Mouse (Mus musculus): ENCODE data around the gene Zglp1. TPM values are rescaled to one million over a fixed set of nuclear protein-coding genes. Genes with fewer than 3 reads are reported as not detected.

Zglp1 gene
- polyA plus RNA-seq (2012; rRNA removed) (0.21 and 0.49 TPM in 2 replicates), polyA plus RNA-seq (2014; fragmentation: Nextera tagmentation; extraction: Ambion mirVana) (0.57 TPM in 1 of 2 replicates, not detected in the other)

GRCm38 (mm10) chr9:21067006-21067684 lies at the start of gene Zglp1:
Gene Zglp1, minus strand, starts transcription at chr9:21067093.
- WGBS (ENCODE audit: insufficient replicate concordance): 78% methylated on average over 27 of the region's 27 CpGs

GRCm38 (mm10) chr9:21115105-21115504 lies 48.2 kb upstream of the Zglp1 start:
- no peaks in the 10 kb centered on the region for H3K36me3 ChIP-seq (replicated peaks; ENCODE audit: control insufficient read depth, insufficient read depth, low read depth)
- H3K9ac ChIP-seq (replicated peaks): no peak overlapping the region
- no peak for ATAC-seq (ENCODE audit: insufficient read depth)
- H3K4me1 ChIP-seq (replicated peaks; ENCODE audit: control insufficient read depth in 2 of 2, insufficient read depth in 2 of 2, low read length in 1 of 2): no peaks in the 10 kb centered on the region
- H3K4me2 ChIP-seq (ENCODE audit: low read depth): no peak overlapping the region
- H3K27me3 ChIP-seq (ENCODE audit: control insufficient read depth, insufficient read depth, low read length): no peaks in the 10 kb centered on the region
- WGBS (ENCODE audit: insufficient replicate concordance): 81% methylated on average over 8 of the region's 8 CpGs
- no peak for TF ChIP-seq CTCF (IDR thresholded peaks at IDR 0.05; ENCODE audit: low read depth)
- no peak overlapping the region for H3K27ac ChIP-seq
- no peak overlapping the region for H3K4me3 ChIP-seq (ENCODE audit: insufficient read depth in 1 of 2, low read depth in 2 of 2, low read length in 2 of 2)
- DNase-seq (ENCODE audit: low read depth in 3 of 3, low spot score in 3 of 3): no peak
- H3K9me3 ChIP-seq (ENCODE audit: control insufficient read depth, low read length): no peaks in the 10 kb centered on the region

More at GRCm38 (mm10) chr9:21067006-21067684, at the start of gene Zglp1:
- no peak for DNase-seq (ENCODE audit: low read depth in 3 of 3, low spot score in 3 of 3)
- H3K27ac ChIP-seq: no peak within 1 kb of the TSS
- peaks cover 0 to 4% of the 10 kb centered on the region in 2 experiments; a peak in 3 of 4 replicates for H3K4me1 ChIP-seq (replicated peaks; ENCODE audit: control insufficient read depth in 2 of 2, insufficient read depth in 2 of 2, low read length in 1 of 2)
- H3K4me3 ChIP-seq (ENCODE audit: insufficient read depth in 1 of 2, low read depth in 2 of 2, low read length in 2 of 2): no peak within 1 kb of the TSS
- H3K9ac ChIP-seq (replicated peaks): no peak within 1 kb of the TSS
- H3K27me3 ChIP-seq (ENCODE audit: control insufficient read depth, insufficient read depth, low read length): no peaks in the 10 kb centered on the region
- peaks cover 10% of the 10 kb centered on the region for H3K36me3 ChIP-seq (replicated peaks; ENCODE audit: control insufficient read depth, insufficient read depth, low read depth)
- no peak for TF ChIP-seq EP300 (IDR thresholded peaks at IDR 0.05; ENCODE audit: low read depth)
- ATAC-seq (ENCODE audit: insufficient read depth): no peak
- H3K4me2 ChIP-seq (ENCODE audit: low read depth): no peak within 1 kb of the TSS
- no peaks in the 10 kb centered on the region for H3K9me3 ChIP-seq (ENCODE audit: control insufficient read depth, low read length)

GRCm38 (mm10) chr9:21114190-21114589 lies 47.3 kb upstream of the Zglp1 start:
- Histone ChIP-seq H3K36me3 (replicated peaks; ENCODE audit: control insufficient read depth, insufficient read depth, low read depth) (no peaks in the 10 kb centered on the region), H3K4me2 (ENCODE audit: low read depth) (no peak overlapping the region), H3K4me1 (replicated peaks; ENCODE audit: control insufficient read depth in 2 of 2, insufficient read depth in 2 of 2, low read length in 1 of 2) (no peaks in the 10 kb centered on the region), H3K9me3 (ENCODE audit: control insufficient read depth, low read length) (no peaks in the 10 kb centered on the region), H3K9ac (replicated peaks) (no peak overlapping the region), H3K4me3 (ENCODE audit: insufficient read depth in 1 of 2, low read depth in 2 of 2, low read length in 2 of 2) (no peak overlapping the region), H3K27ac (no peak overlapping the region), H3K27me3 (ENCODE audit: control insufficient read depth, insufficient read depth, low read length) (no peaks in the 10 kb centered on the region)
- no peak for ATAC-seq (ENCODE audit: insufficient read depth)
- no peak for TF ChIP-seq EP300 (IDR thresholded peaks at IDR 0.05; ENCODE audit: low read depth)
- TF ChIP-seq CTCF (IDR thresholded peaks at IDR 0.05; ENCODE audit: low read depth): no peak
- no peak for DNase-seq (ENCODE audit: low read depth in 3 of 3, low spot score in 3 of 3)
- 75% methylated on average over 7 of the region's 7 CpGs for WGBS (ENCODE audit: insufficient replicate concordance)

- TF ChIP-seq EP300 (IDR thresholded peaks at IDR 0.05; ENCODE audit: low read depth): no peak
- no peak for TF ChIP-seq CTCF (IDR thresholded peaks at IDR 0.05; ENCODE audit: low read depth)
- no peaks in the 10 kb centered on the region for H3K9me3 ChIP-seq (ENCODE audit: control insufficient read depth, low read length)
- ATAC-seq (ENCODE audit: insufficient read depth): no peak
- H3K27me3 ChIP-seq (ENCODE audit: control insufficient read depth, insufficient read depth, low read length): no peaks in the 10 kb centered on the region
- H3K4me3 ChIP-seq (ENCODE audit: insufficient read depth in 1 of 2, low read depth in 2 of 2, low read length in 2 of 2): no peak overlapping the region
- no peaks in the 10 kb centered on the region for H3K36me3 ChIP-seq (replicated peaks; ENCODE audit: control insufficient read depth, insufficient read depth, low read depth)
- no peak overlapping the region for H3K27ac ChIP-seq
- no peaks in the 10 kb centered on the region for H3K4me1 ChIP-seq (replicated peaks; ENCODE audit: control insufficient read depth in 2 of 2, insufficient read depth in 2 of 2, low read length in 1 of 2)
- H3K4me2 ChIP-seq (ENCODE audit: low read depth): no peak overlapping the region
- 82% methylated on average over 6 of the region's 6 CpGs for WGBS (ENCODE audit: insufficient replicate concordance)
- no peak for DNase-seq (ENCODE audit: low read depth in 3 of 3, low spot score in 3 of 3)
- H3K9ac ChIP-seq (replicated peaks): no peak overlapping the region
Measured at GRCm38 (mm10) chr9:21113751-21114150, 46.9 kb upstream of the Zglp1 start.

- DNase-seq (ENCODE audit: low read depth in 3 of 3, low spot score in 3 of 3) (no peak), ATAC-seq (ENCODE audit: insufficient read depth) (no peak)
- no peak overlapping the region for H3K27ac ChIP-seq
- 62% methylated on average over 23 of the region's 23 CpGs for WGBS (ENCODE audit: insufficient replicate concordance)
- peaks cover 19 to 26% of the 10 kb centered on the region in 2 experiments for H3K4me1 ChIP-seq (replicated peaks; ENCODE audit: control insufficient read depth in 2 of 2, insufficient read depth in 2 of 2, low read length in 1 of 2)
- H3K9ac ChIP-seq (replicated peaks): no peak overlapping the region
- no peak overlapping the region for H3K4me2 ChIP-seq (ENCODE audit: low read depth)
- no peaks in the 10 kb centered on the region for H3K36me3 ChIP-seq (replicated peaks; ENCODE audit: control insufficient read depth, insufficient read depth, low read depth)
- H3K9me3 ChIP-seq (ENCODE audit: control insufficient read depth, low read length): no peaks in the 10 kb centered on the region
- H3K27me3 ChIP-seq (ENCODE audit: control insufficient read depth, insufficient read depth, low read length): no peaks in the 10 kb centered on the region
- TF ChIP-seq EP300 (IDR thresholded peaks at IDR 0.05; ENCODE audit: low read depth) (no peak), CTCF (IDR thresholded peaks at IDR 0.05; ENCODE audit: low read depth) (no peak)
- no peak overlapping the region for H3K4me3 ChIP-seq (ENCODE audit: insufficient read depth in 1 of 2, low read depth in 2 of 2, low read length in 2 of 2)
Measured at GRCm38 (mm10) chr9:21107607-21108237, 40.8 kb upstream of the Zglp1 start.

Measured in liver, embryonic 14.5 days (tissue).